Mouse (Mus musculus): ENCODE data around the gene Fam117b. TPM values are rescaled to one million over a fixed set of nuclear protein-coding genes. Genes with fewer than 3 reads are reported as not detected.

The Fam117b gene
- polyA plus RNA-seq, 1 experiment = 5.8 TPM

DNA sequence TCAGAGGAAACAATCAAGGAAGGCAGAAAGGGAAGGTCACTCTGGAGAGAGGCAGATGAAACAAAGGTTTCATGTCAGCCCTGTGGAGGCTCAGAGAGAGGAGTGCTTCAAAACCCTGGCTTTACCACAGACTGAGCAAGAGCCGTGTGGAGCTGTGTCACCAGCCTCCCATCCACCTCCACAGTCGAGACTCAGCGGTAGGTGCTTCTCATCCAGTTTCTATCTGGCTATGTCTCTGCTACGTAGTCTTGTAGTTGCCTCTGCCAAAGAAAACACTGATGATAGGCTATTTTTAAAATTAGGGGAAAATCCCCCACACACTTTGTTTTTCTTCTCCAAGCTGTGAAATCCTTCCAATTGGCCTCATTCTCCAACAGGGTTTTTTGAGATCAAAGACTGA, 25.9 kb upstream of the Fam117b start:
- no peaks in the 10 kb centered on the region for H3K79me2 ChIP-seq (ENCODE audit: control insufficient read depth, insufficient read depth)
- TF ChIP-seq MYOD1 (IDR thresholded peaks at IDR 0.05; ENCODE audit: control insufficient read depth, insufficient read length, low read depth) (no peak), MYOG (IDR thresholded peaks at IDR 0.05; ENCODE audit: control insufficient read depth, extremely low read depth, insufficient read length) (no peak), FOSL1 (IDR thresholded peaks at IDR 0.05; ENCODE audit: insufficient read depth, low read length, poor library complexity, severe bottlenecking) (no peak), USF1 (IDR thresholded peaks at IDR 0.05; ENCODE audit: low read depth) (no peak)
- H3ac ChIP-seq (ENCODE audit: control insufficient read depth, insufficient read length, low read depth) = no peak overlapping the region
- H3K27me3 ChIP-seq (ENCODE audit: control insufficient read depth, insufficient read depth, insufficient read length) = no peaks in the 10 kb centered on the region
- no peak overlapping the region for H3K4me3 ChIP-seq (ENCODE audit: insufficient read depth, poor library complexity, severe bottlenecking)
- no peaks in the 10 kb centered on the region for H3K36me3 ChIP-seq (ENCODE audit: control insufficient read depth, insufficient read depth)
- no peaks in the 10 kb centered on the region for H3K79me3 ChIP-seq (ENCODE audit: low read depth)

DNA sequence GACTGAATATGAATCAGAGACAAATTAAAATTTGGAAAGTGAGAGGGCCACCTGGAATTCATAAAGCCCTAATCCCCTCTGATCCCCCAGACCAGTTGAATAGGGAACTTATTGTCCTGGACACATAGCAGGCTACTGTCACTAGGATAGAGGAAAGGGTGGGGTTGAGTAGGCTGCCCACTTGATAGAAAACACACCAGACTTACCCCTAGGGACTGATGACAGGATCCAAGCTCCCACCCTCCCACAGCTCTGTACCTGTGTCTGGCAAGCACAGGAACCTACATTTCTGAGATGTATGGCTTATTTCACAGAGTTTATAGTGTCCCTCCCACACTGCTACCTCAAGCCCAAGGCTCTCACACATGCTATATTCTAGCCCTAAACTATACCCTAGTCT, 24.8 kb upstream of the Fam117b start:
- Histone ChIP-seq H3K4me3 (ENCODE audit: insufficient read depth, poor library complexity, severe bottlenecking) (no peak overlapping the region), H3K36me3 (ENCODE audit: control insufficient read depth, insufficient read depth) (no peaks in the 10 kb centered on the region), H3ac (ENCODE audit: control insufficient read depth, insufficient read length, low read depth) (no peak overlapping the region), H3K79me2 (ENCODE audit: control insufficient read depth, insufficient read depth) (no peaks in the 10 kb centered on the region), H3K79me3 (ENCODE audit: low read depth) (no peaks in the 10 kb centered on the region), H3K27me3 (ENCODE audit: control insufficient read depth, insufficient read depth, insufficient read length) (no peaks in the 10 kb centered on the region)
- TF ChIP-seq MYOD1 (IDR thresholded peaks at IDR 0.05; ENCODE audit: control insufficient read depth, insufficient read length, low read depth) = no peak
- no peak for TF ChIP-seq MAX (IDR thresholded peaks at IDR 0.05)
- TF ChIP-seq USF1 (IDR thresholded peaks at IDR 0.05; ENCODE audit: low read depth) = no peak
- no peak for TF ChIP-seq FOSL1 (IDR thresholded peaks at IDR 0.05; ENCODE audit: insufficient read depth, low read length, poor library complexity, severe bottlenecking)
- TF ChIP-seq CEBPB (IDR thresholded peaks at IDR 0.05; ENCODE audit: low read depth) = no peak
- TF ChIP-seq MYOG (IDR thresholded peaks at IDR 0.05; ENCODE audit: control insufficient read depth, extremely low read depth, insufficient read length) = no peak
- no peak for TF ChIP-seq CTCF (IDR thresholded peaks at IDR 0.05; ENCODE audit: control insufficient read depth, insufficient read depth, insufficient read length)

- Histone ChIP-seq H3K27me3 (ENCODE audit: control insufficient read depth, insufficient read depth, insufficient read length) (no peaks in the 10 kb centered on the region), H3K36me3 (ENCODE audit: control insufficient read depth, insufficient read depth) (no peaks in the 10 kb centered on the region), H3K79me3 (ENCODE audit: low read depth) (no peaks in the 10 kb centered on the region), H3K4me3 (ENCODE audit: insufficient read depth, poor library complexity, severe bottlenecking) (no peak overlapping the region), H3K79me2 (ENCODE audit: control insufficient read depth, insufficient read depth) (no peaks in the 10 kb centered on the region), H3ac (ENCODE audit: control insufficient read depth, insufficient read length, low read depth) (no peak overlapping the region)
- TF ChIP-seq FOSL1 (IDR thresholded peaks at IDR 0.05; ENCODE audit: insufficient read depth, low read length, poor library complexity, severe bottlenecking) = no peak
- no peak for TF ChIP-seq CTCF (IDR thresholded peaks at IDR 0.05; ENCODE audit: control insufficient read depth, insufficient read depth, insufficient read length)
- no peak for TF ChIP-seq USF1 (IDR thresholded peaks at IDR 0.05; ENCODE audit: low read depth)
- no peak for TF ChIP-seq CEBPB (IDR thresholded peaks at IDR 0.05; ENCODE audit: low read depth)
- no peak for TF ChIP-seq MYOG (IDR thresholded peaks at IDR 0.05; ENCODE audit: control insufficient read depth, extremely low read depth, insufficient read length)
- no peak for TF ChIP-seq MAX (IDR thresholded peaks at IDR 0.05)
- no peak for TF ChIP-seq MYOD1 (IDR thresholded peaks at IDR 0.05; ENCODE audit: control insufficient read depth, insufficient read length, low read depth)
Measured at GRCm38 (mm10) chr1:59891185-59891584, 21.6 kb upstream of the Fam117b start.

- Histone ChIP-seq H3K27me3 (ENCODE audit: control insufficient read depth, insufficient read depth, insufficient read length) (no peaks in the 10 kb centered on the region), H3K36me3 (ENCODE audit: control insufficient read depth, insufficient read depth) (no peaks in the 10 kb centered on the region), H3K79me2 (ENCODE audit: control insufficient read depth, insufficient read depth) (no peaks in the 10 kb centered on the region), H3K79me3 (ENCODE audit: low read depth) (no peaks in the 10 kb centered on the region), H3ac (ENCODE audit: control insufficient read depth, insufficient read length, low read depth) (no peak overlapping the region), H3K4me3 (ENCODE audit: insufficient read depth, poor library complexity, severe bottlenecking) (no peak overlapping the region)
- TF ChIP-seq CEBPB (IDR thresholded peaks at IDR 0.05; ENCODE audit: low read depth) (no peak), MAX (IDR thresholded peaks at IDR 0.05) (no peak), FOSL1 (IDR thresholded peaks at IDR 0.05; ENCODE audit: insufficient read depth, low read length, poor library complexity, severe bottlenecking) (no peak), CTCF (IDR thresholded peaks at IDR 0.05; ENCODE audit: control insufficient read depth, insufficient read depth, insufficient read length) (no peak), USF1 (IDR thresholded peaks at IDR 0.05; ENCODE audit: low read depth) (no peak), MYOD1 (IDR thresholded peaks at IDR 0.05; ENCODE audit: control insufficient read depth, insufficient read length, low read depth) (no peak), MYOG (IDR thresholded peaks at IDR 0.05; ENCODE audit: control insufficient read depth, extremely low read depth, insufficient read length) (no peak)
Measured at GRCm38 (mm10) chr1:59892777-59893176, 20.0 kb upstream of the Fam117b start.

- Histone ChIP-seq H3K36me3 (ENCODE audit: control insufficient read depth, insufficient read depth) (no peaks in the 10 kb centered on the region), H3K4me3 (ENCODE audit: insufficient read depth, poor library complexity, severe bottlenecking) (no peak overlapping the region), H3K79me2 (ENCODE audit: control insufficient read depth, insufficient read depth) (no peaks in the 10 kb centered on the region), H3K79me3 (ENCODE audit: low read depth) (no peaks in the 10 kb centered on the region), H3ac (ENCODE audit: control insufficient read depth, insufficient read length, low read depth) (no peak overlapping the region), H3K27me3 (ENCODE audit: control insufficient read depth, insufficient read depth, insufficient read length) (no peaks in the 10 kb centered on the region)
- TF ChIP-seq MAX (IDR thresholded peaks at IDR 0.05) = no peak
- TF ChIP-seq MYOD1 (IDR thresholded peaks at IDR 0.05; ENCODE audit: control insufficient read depth, insufficient read length, low read depth) = no peak
- no peak for TF ChIP-seq MYOG (IDR thresholded peaks at IDR 0.05; ENCODE audit: control insufficient read depth, extremely low read depth, insufficient read length)
- no peak for TF ChIP-seq CTCF (IDR thresholded peaks at IDR 0.05; ENCODE audit: control insufficient read depth, insufficient read depth, insufficient read length)
- no peak for TF ChIP-seq USF1 (IDR thresholded peaks at IDR 0.05; ENCODE audit: low read depth)
Measured at GRCm38 (mm10) chr1:59894025-59894424, 18.8 kb upstream of the Fam117b start.

DNA sequence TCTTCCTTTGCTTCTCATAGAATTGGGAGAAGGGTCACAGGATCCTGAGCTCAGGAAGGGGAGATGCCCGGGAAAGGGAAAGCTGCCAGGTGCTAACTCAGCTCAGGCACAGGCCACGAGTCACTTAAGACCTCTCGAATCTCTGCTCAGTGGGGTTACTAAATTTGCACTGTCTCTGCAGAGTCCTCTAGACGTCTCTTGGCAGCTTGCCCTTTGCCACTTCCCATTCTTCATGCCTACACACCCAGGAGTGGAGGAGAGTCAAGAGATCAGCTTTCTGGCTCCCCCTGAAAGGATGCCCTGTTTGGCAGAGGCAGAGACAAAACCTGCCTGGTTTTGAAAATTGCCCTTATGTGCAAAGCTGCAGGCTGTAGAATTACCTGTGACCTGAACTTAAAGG, 17.4 kb upstream of the Fam117b start:
- no peak for TF ChIP-seq CTCF (IDR thresholded peaks at IDR 0.05; ENCODE audit: control insufficient read depth, insufficient read depth, insufficient read length)
- H3K79me3 ChIP-seq (ENCODE audit: low read depth) = no peaks in the 10 kb centered on the region
- H3K4me3 ChIP-seq (ENCODE audit: insufficient read depth, poor library complexity, severe bottlenecking) = no peak overlapping the region
- H3K27me3 ChIP-seq (ENCODE audit: control insufficient read depth, insufficient read depth, insufficient read length) = no peaks in the 10 kb centered on the region
- H3ac ChIP-seq (ENCODE audit: control insufficient read depth, insufficient read length, low read depth) = no peak overlapping the region
- no peaks in the 10 kb centered on the region for H3K36me3 ChIP-seq (ENCODE audit: control insufficient read depth, insufficient read depth)
- no peaks in the 10 kb centered on the region for H3K79me2 ChIP-seq (ENCODE audit: control insufficient read depth, insufficient read depth)

Measured in C2C12 (cell line).